Mouse (Mus musculus): ENCODE measurements around the gene Traf3. TPM values are rescaled to one million over a fixed set of nuclear protein-coding genes. Genes with fewer than 3 reads are reported as not detected.

Traf3 gene
- polyA plus RNA-seq, 1 experiment: 28.5 TPM

GRCm38 (mm10) chr12:111246808-111247464 lies 80.8 kb downstream of the Traf3 start:
- no peak for DNase-seq (ENCODE audit: extremely low spot score in 1 of 2, low spot score in 1 of 2)

- DNase-seq (ENCODE audit: extremely low spot score in 1 of 2, low spot score in 1 of 2): no peak
These were observed 82.9 kb downstream of the Traf3 start for GRCm38 (mm10) chr12:111249095-111249494.

GRCm38 (mm10) chr12:111250116-111250515 lies 83.9 kb downstream of the Traf3 start:
- peak in 1 of 2 experiments; percentile 58 for DNase-seq (ENCODE audit: extremely low spot score in 1 of 2, low spot score in 1 of 2)

GRCm38 (mm10) chr12:111251227-111251626 lies 85.1 kb downstream of the Traf3 start:
- peak in 1 of 2 experiments; percentile 47 for DNase-seq (ENCODE audit: extremely low spot score in 1 of 2, low spot score in 1 of 2)

DNA sequence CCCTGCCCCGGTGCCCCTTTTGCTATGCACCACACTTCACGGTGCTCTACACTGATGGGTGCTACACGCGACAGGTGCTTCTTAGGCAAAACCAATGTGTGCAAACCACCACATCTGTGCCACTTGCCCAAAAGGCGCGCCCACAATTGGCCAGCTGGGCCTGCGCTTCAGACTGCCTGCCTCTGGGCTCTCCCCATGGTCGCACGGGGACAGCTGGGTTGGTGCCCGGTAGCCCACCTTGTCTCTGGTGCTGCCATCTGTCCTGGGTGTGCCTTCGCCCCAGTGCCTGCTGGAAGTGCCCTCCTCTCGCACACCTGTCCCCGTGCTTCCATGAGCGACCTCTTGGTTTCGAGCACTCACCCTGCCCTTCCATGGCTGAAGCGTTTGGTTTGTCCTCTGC lies 97.5 kb downstream of the Traf3 start:
- DNase-seq (ENCODE audit: extremely low spot score in 1 of 2, low spot score in 1 of 2): no peak

DNA sequence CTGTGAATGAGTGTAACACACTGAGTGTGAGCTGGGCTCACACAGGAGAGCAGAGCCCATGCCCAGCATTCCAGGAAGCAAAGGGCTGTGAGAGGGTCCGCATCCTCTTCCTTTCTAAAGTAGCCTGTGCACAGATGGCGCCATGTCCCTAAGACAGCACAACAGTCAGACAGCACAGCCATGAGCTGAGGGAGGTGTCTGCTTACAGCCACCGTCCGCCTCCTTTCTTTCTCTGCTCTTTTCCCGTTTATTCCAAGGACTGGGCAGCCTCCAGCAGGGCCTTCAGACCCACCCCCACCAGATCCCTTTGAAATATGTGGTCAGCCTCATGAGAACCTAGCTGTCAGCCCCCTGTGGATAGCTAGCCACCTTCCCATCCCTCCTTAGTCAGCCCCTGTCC lies 99.0 kb downstream of the Traf3 start:
- DNase-seq (ENCODE audit: extremely low spot score in 1 of 2, low spot score in 1 of 2): no peak

DNA sequence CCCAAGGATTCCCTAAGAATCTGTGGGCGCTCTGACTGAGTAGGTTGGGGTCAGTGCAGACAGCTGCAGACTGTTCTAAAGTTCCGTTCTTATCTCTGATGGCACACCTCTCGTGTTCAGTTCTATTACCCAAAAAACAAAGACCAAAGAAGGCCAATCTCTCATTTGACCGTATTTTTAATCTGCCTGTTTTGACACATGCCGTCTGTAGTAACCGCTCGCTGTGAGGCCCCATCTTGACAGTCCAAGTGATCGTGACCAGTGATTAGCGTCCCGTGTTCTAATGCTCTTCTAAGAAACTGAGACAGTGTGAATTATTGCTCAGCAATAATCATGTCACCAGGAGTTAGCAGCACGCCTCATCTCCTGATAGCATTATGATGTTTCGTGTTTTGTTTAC lies 100.4 kb downstream of the Traf3 start:
- no peak for DNase-seq (ENCODE audit: extremely low spot score in 1 of 2, low spot score in 1 of 2)

GRCm38 (mm10) chr12:111267673-111268325 lies 101.6 kb downstream of the Traf3 start:
- no peak for DNase-seq (ENCODE audit: extremely low spot score in 1 of 2, low spot score in 1 of 2)

DNA sequence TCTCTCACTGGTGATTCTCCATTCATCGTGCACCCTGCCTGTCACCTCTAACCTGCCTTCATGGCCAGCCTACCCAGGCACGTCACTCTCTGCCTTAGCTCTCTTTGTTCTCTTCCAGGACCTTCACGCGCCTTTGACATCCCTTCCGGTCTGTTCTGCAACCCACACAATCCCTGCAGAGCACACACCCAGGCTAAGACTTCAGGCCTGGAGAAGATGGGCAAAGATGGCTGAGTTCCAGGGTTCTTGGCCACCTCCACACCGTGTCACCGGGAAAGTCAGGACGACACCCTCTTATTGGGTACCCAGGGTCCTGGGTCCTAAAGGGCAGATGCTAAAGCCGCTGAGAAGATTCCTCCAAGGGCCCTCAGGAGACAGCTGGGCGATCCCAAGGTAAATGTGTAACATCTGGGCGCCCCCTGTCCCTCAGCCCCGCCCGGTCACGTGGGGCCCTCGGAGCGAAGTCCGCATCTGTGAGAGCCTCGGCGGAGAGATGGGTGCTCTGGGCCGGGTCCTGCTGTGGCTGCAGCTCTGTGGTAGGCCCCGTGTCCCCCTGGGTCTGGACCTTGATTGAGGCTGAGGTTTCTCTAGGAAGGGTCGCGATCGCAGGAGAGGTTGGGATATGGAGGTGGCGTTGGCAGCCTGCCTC lies 104.6 kb downstream of the Traf3 start, which contains the start of gene Amn:
Gene Amn, plus strand, starts transcription at position 467 of the 649 bp plus-strand sequence.
- no peak for DNase-seq (ENCODE audit: extremely low spot score in 1 of 2, low spot score in 1 of 2)

GRCm38 (mm10) chr12:111271406-111271805 lies 105.2 kb downstream of the Traf3 start:
- no peak for DNase-seq (ENCODE audit: extremely low spot score in 1 of 2, low spot score in 1 of 2)

GRCm38 (mm10) chr12:111271966-111272365 lies 105.8 kb downstream of the Traf3 start:
- no peak for DNase-seq (ENCODE audit: extremely low spot score in 1 of 2, low spot score in 1 of 2)

GRCm38 (mm10) chr12:111272420-111272819 lies 106.2 kb downstream of the Traf3 start:
- DNase-seq (ENCODE audit: extremely low spot score in 1 of 2, low spot score in 1 of 2): peak; percentile 47 to 93

DNA sequence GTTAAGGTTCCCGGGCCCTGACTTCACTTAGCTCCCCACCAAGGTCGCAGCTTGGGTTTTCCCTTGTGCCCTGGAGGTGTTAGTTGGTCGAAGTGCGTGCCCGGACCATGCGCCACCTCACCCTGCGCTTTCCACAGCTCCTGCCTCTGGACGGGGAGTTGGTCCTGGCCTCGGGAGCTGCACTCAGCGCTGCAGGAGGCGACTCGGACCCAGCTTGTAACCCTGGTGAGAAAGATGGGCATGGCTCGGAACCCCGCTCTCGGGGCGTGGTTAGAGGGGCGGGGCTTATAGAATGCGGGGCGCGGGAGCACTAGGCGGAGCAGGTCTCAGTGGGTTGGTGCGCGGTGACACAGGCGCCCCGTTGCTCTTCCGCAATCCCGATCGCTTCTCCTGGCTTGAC lies 107.8 kb downstream of the Traf3 start:
- DNase-seq (ENCODE audit: extremely low spot score in 1 of 2, low spot score in 1 of 2): no peak

- no peak for DNase-seq (ENCODE audit: extremely low spot score in 1 of 2, low spot score in 1 of 2)
These were observed 108.4 kb downstream of the Traf3 start for GRCm38 (mm10) chr12:111274447-111275149.

DNA sequence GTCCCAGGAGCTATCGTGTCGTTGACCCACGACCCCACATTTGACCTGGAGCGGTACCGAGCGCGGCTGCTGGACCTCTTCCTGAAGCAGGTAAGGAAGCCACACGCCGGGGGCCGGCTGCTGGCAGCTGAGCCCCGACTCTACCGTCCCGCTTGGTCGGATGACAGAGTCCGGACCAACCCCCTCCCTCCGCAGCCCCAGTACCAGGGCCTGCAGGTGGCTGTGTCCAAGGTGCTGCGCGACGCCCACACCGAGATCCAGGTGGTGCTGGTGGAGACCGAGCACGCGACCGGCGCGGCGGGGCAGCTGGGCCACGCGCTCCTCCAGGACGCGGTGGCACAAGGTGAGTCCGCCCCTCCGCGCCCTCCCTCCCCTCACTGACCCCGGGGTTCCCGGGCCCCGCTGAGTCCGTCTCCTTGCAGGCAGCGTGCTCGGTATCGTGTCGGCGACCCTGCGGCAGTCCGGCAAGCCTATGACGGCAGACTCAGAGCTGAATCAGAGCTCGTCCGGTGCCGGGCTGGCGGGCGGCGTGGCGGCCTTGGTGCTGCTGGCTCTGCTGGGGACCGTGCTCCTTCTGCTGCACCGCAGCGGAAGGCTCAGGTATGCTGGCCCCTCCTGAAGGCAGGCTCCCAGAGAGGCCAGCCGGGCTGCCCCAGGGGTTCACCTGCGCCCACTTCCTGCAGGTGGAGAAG lies 109.1 kb downstream of the Traf3 start:
- DNase-seq (ENCODE audit: extremely low spot score in 1 of 2, low spot score in 1 of 2): no peak

DNA sequence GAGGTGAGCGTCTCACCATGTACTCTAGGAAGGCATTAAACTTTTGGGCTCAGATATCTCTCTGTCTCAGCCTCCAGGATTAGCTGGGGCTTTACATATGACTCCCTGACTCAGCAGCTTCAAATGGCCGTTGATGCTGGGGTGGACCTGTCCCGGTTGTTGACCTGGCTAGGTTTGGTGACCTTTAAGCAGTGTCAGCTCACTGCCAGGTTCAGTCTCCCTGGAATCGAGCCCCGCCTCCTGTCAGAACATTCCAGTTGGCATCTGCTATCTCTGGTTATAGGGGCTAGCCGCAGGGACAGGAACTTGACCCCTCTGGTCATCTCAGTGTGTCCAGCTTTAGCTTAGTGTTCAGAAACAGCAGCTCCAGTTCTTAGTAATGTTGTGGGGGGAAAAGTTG lies 110.2 kb downstream of the Traf3 start:
- no peak for DNase-seq (ENCODE audit: extremely low spot score in 1 of 2, low spot score in 1 of 2)

DNA sequence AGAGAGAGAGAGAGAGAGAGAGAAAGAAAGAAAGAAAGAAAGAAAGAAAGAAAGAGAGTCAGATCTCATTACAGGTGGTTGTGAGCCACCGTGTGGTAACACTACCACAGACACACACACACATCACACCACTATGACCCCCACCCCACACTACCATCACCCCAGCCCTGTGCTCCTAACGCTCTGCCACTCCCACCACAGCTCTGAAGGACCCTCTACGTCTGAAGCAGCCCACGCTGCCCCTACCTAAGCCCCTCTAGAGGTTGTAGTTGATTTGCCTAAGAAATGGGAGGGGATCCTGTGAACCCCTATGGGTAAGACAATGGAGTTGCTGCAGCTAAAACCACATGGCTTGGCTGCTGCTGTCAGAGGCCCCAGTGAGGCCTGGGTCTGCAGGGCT lies 117.4 kb downstream of the Traf3 start:
- DNase-seq (ENCODE audit: extremely low spot score in 1 of 2, low spot score in 1 of 2): no peak

GRCm38 (mm10) chr12:111284532-111284931 lies 118.4 kb downstream of the Traf3 start:
- no peak for DNase-seq (ENCODE audit: extremely low spot score in 1 of 2, low spot score in 1 of 2)

DNA sequence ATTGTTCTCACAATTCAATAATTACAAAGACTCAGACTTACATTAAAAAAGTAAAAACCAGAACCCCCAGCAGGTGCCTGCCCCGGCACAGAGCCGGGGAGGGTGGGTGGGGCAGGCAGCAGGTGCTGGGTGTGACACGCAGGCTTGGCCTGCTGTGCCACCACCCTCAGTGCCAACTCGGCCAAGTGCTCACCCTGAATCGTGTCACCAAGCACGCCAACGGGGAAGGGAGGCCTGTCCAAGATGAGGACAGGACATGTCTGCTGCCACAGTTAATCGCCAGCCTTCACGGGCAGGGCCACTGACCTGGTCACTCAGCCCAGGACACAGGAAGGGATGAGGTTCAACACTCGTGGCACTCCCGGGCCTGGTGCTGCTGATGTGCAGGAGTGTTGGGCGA lies 126.9 kb downstream of the Traf3 start:
- DNase-seq (ENCODE audit: extremely low spot score in 1 of 2, low spot score in 1 of 2): no peak

GRCm38 (mm10) chr12:111301322-111302017 lies 135.3 kb downstream of the Traf3 start:
- no peak for DNase-seq (ENCODE audit: extremely low spot score in 1 of 2, low spot score in 1 of 2)

Measured in frontal cortex, adult 2 months (tissue).